Mouse (Mus musculus): ENCODE measurements at regions not wholly inside any gene's neighbourhood (a gene's known extent, or its start where the extent isn't known, plus 50 kb on each side); places are given as distances from the start of the nearest gene placed in this dataset.

- H3K36me3 ChIP-seq (ENCODE audit: control insufficient read depth, insufficient read depth), result no peaks in the 10 kb centered on the region
- no peaks in the 10 kb centered on the region for H3K79me2 ChIP-seq (ENCODE audit: control insufficient read depth, insufficient read depth)
- H3ac ChIP-seq (ENCODE audit: control insufficient read depth, insufficient read length), result no peak overlapping the region
- no peak overlapping the region for H3K4me2 ChIP-seq (ENCODE audit: low read depth)
- TF ChIP-seq POLR2A (IDR thresholded peaks at IDR 0.05; ENCODE audit: insufficient read length, low read depth), result no peak
- no peak for TF ChIP-seq E2F4 (IDR thresholded peaks at IDR 0.05; ENCODE audit: insufficient read depth)
- TF ChIP-seq USF1 (IDR thresholded peaks at IDR 0.05; ENCODE audit: low read depth), result no peak
- H3K27me3 ChIP-seq (ENCODE audit: control insufficient read depth, insufficient read depth, insufficient read length), result no peaks in the 10 kb centered on the region
- H3K4me3 ChIP-seq, result no peak overlapping the region
Measured at GRCm38 (mm10) chr13:37197136-37197535, 147.1 kb upstream of the F13a1 start.

GRCm38 (mm10) chr13:37195857-37196256 lies 145.8 kb upstream of the F13a1 start:
- Histone ChIP-seq H3K36me3 (ENCODE audit: control insufficient read depth, insufficient read depth) (no peaks in the 10 kb centered on the region), H3K27me3 (ENCODE audit: control insufficient read depth, insufficient read depth, insufficient read length) (no peaks in the 10 kb centered on the region), H3K79me2 (ENCODE audit: control insufficient read depth, insufficient read depth) (no peaks in the 10 kb centered on the region), H3K4me2 (ENCODE audit: low read depth) (no peak overlapping the region), H3K4me3 (no peak overlapping the region), H3ac (ENCODE audit: control insufficient read depth, insufficient read length) (no peak overlapping the region)
- TF ChIP-seq POLR2A (IDR thresholded peaks at IDR 0.05; ENCODE audit: insufficient read length, low read depth) (no peak), TCF3 (IDR thresholded peaks at IDR 0.05; ENCODE audit: insufficient read length, low read depth) (no peak), CEBPB (IDR thresholded peaks at IDR 0.05; ENCODE audit: insufficient read depth, poor library complexity, severe bottlenecking) (no peak), TCF12 (IDR thresholded peaks at IDR 0.05; ENCODE audit: insufficient read depth, poor library complexity, severe bottlenecking) (no peak), MYOD1 (IDR thresholded peaks at IDR 0.05; ENCODE audit: control insufficient read depth in 1 of 3, insufficient read length in 2 of 3, low read depth in 2 of 3) (no peak), POLR2AphosphoS2 (IDR thresholded peaks at IDR 0.05; ENCODE audit: insufficient read length, low read depth) (no peak), REST (IDR thresholded peaks at IDR 0.05; ENCODE audit: insufficient read depth, insufficient read length) (no peak), USF1 (IDR thresholded peaks at IDR 0.05; ENCODE audit: low read depth) (no peak), E2F4 (IDR thresholded peaks at IDR 0.05; ENCODE audit: insufficient read depth) (no peak), SRF (IDR thresholded peaks at IDR 0.05; ENCODE audit: control insufficient read depth, insufficient read length, low read depth) (no peak), MAX (IDR thresholded peaks at IDR 0.05; ENCODE audit: low read depth) (no peak)

- no peaks in the 10 kb centered on the region for H3K36me3 ChIP-seq (ENCODE audit: control insufficient read depth, insufficient read depth)
- no peak for TF ChIP-seq POLR2A (IDR thresholded peaks at IDR 0.05; ENCODE audit: insufficient read length, low read depth)
- TF ChIP-seq TCF12 (IDR thresholded peaks at IDR 0.05; ENCODE audit: insufficient read depth, poor library complexity, severe bottlenecking), result no peak
- no peak for TF ChIP-seq MYOG (IDR thresholded peaks at IDR 0.05; ENCODE audit: control insufficient read depth in 1 of 3, insufficient read depth in 1 of 3, insufficient read length in 2 of 3, low read depth in 2 of 3)
- TF ChIP-seq MAX (IDR thresholded peaks at IDR 0.05; ENCODE audit: low read depth), result no peak
- no peak for TF ChIP-seq POLR2AphosphoS2 (IDR thresholded peaks at IDR 0.05; ENCODE audit: insufficient read length, low read depth)
- TF ChIP-seq TCF3 (IDR thresholded peaks at IDR 0.05; ENCODE audit: insufficient read length, low read depth), result no peak
- TF ChIP-seq CEBPB (IDR thresholded peaks at IDR 0.05; ENCODE audit: insufficient read depth, poor library complexity, severe bottlenecking), result no peak
- TF ChIP-seq E2F4 (IDR thresholded peaks at IDR 0.05; ENCODE audit: insufficient read depth), result no peak
- no peak for TF ChIP-seq REST (IDR thresholded peaks at IDR 0.05; ENCODE audit: insufficient read depth, insufficient read length)
- no peak for TF ChIP-seq MYOD1 (IDR thresholded peaks at IDR 0.05; ENCODE audit: control insufficient read depth in 1 of 3, insufficient read length in 2 of 3, low read depth in 2 of 3)
- TF ChIP-seq SRF (IDR thresholded peaks at IDR 0.05; ENCODE audit: control insufficient read depth, insufficient read length, low read depth), result no peak
- no peak for TF ChIP-seq USF1 (IDR thresholded peaks at IDR 0.05; ENCODE audit: low read depth)
- no peaks in the 10 kb centered on the region for H3K27me3 ChIP-seq (ENCODE audit: control insufficient read depth, insufficient read depth, insufficient read length)
- no peak overlapping the region for H3ac ChIP-seq (ENCODE audit: control insufficient read depth, insufficient read length)
- no peaks in the 10 kb centered on the region for H3K79me2 ChIP-seq (ENCODE audit: control insufficient read depth, insufficient read depth)
- no peak overlapping the region for H3K4me3 ChIP-seq
- H3K4me2 ChIP-seq (ENCODE audit: low read depth), result peak overlapping the region; percentile 31
Measured at GRCm38 (mm10) chr13:37181169-37181787, 131.2 kb upstream of the F13a1 start.

- no peak overlapping the region for H3K4me2 ChIP-seq (ENCODE audit: low read depth)
- H3K79me2 ChIP-seq (ENCODE audit: control insufficient read depth, insufficient read depth), result no peaks in the 10 kb centered on the region
- no peaks in the 10 kb centered on the region for H3K27me3 ChIP-seq (ENCODE audit: control insufficient read depth, insufficient read depth, insufficient read length)
- H3K4me3 ChIP-seq, result no peak overlapping the region
- no peak for TF ChIP-seq MYOG (IDR thresholded peaks at IDR 0.05; ENCODE audit: control insufficient read depth in 1 of 3, insufficient read depth in 1 of 3, insufficient read length in 2 of 3, low read depth in 2 of 3)
- TF ChIP-seq TCF12 (IDR thresholded peaks at IDR 0.05; ENCODE audit: insufficient read depth, poor library complexity, severe bottlenecking), result no peak
- TF ChIP-seq TCF3 (IDR thresholded peaks at IDR 0.05; ENCODE audit: insufficient read length, low read depth), result no peak
- TF ChIP-seq REST (IDR thresholded peaks at IDR 0.05; ENCODE audit: insufficient read depth, insufficient read length), result no peak
- H3ac ChIP-seq (ENCODE audit: control insufficient read depth, insufficient read length), result no peak overlapping the region
- no peaks in the 10 kb centered on the region for H3K36me3 ChIP-seq (ENCODE audit: control insufficient read depth, insufficient read depth)
Measured at GRCm38 (mm10) chr13:37176526-37176925, 126.5 kb upstream of the F13a1 start.

- no peaks in the 10 kb centered on the region for H3K27me3 ChIP-seq (ENCODE audit: control insufficient read depth, insufficient read depth, insufficient read length)
- no peaks in the 10 kb centered on the region for H3K36me3 ChIP-seq (ENCODE audit: control insufficient read depth, insufficient read depth)
- H3ac ChIP-seq (ENCODE audit: control insufficient read depth, insufficient read length), result no peak overlapping the region
- no peak for TF ChIP-seq CEBPB (IDR thresholded peaks at IDR 0.05; ENCODE audit: insufficient read depth, poor library complexity, severe bottlenecking)
- TF ChIP-seq MAX (IDR thresholded peaks at IDR 0.05; ENCODE audit: low read depth), result no peak
- no peak overlapping the region for H3K4me2 ChIP-seq (ENCODE audit: low read depth)
- H3K79me2 ChIP-seq (ENCODE audit: control insufficient read depth, insufficient read depth), result no peaks in the 10 kb centered on the region
- no peak overlapping the region for H3K4me3 ChIP-seq
Measured at GRCm38 (mm10) chr13:37175997-37176396, 126.0 kb upstream of the F13a1 start.

Measured in myocyte (in vitro differentiated cells).